Mouse (Mus musculus): ENCODE data around the gene Rnf216.

- TF ChIP-seq CTCF (IDR thresholded peaks at IDR 0.05; ENCODE audit: insufficient read depth, low read depth, low read length), result no peak
- TF ChIP-seq POLR2A (IDR thresholded peaks at IDR 0.05; ENCODE audit: insufficient read depth, low read depth, low read length), result no peak; the same call in 1 of the 2 replicates
Observed at GRCm38 (mm10) chr5:142963705-142964494, 148.9 kb downstream of the Rnf216 start.

Data from olfactory bulb, adult 2 months (tissue).